Mouse (Mus musculus): ENCODE results near the gene 2410137M14Rik.

2410137M14Rik gene

DNA sequence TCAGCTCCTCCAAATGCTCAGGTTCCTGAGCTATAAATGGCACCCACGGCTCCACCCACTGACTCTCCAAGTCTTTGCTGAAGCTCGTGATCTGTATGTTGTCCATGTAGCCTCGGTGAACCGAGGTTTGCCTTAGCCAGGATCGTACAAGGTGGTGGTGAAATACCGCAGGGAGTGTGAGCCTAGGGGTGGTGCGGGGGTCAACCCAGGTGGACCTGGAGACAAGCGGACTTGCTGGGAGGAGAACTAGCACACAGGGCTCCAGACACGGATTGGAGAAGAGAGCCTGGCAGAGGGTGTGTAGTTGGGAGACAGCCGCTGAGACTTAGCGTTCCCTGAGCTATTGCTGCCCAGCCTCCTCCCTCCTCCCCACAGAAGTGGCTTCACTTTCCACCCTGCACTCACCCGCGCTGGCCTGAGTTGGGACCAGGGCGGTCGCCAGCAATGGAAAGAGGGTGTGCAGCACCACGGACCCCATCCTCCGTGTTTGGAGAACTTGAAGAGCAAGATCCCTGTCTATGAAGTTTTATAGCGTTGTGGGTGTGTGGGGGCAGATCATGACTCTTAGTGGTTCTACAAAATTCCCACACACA, at the start of gene 2410137M14Rik:
2410137M14Rik (minus strand) TSS at position 17 of the 593 bp plus-strand sequence.
- DNase-seq, result peak; percentile 53

DNA sequence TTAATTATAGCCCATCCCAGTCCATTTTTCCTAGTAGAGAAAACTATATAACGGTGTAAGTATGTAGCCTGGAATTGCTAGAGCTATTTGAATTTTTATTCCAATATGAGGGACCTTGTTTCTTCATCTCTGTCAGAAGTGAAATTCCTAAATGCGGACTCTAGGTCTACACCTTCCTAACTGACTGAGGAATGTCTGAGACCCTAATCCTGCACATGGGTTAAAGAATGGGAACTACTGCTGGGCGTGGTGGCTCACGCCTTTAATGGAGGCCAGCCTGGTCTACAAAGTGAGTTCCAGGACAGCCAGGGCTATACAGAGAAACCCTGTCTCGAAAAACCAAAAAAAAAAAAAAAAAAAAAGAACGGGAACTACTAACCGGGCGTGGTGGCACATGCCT, 48.1 kb upstream of the 2410137M14Rik start:
- no peak for DNase-seq

DNA sequence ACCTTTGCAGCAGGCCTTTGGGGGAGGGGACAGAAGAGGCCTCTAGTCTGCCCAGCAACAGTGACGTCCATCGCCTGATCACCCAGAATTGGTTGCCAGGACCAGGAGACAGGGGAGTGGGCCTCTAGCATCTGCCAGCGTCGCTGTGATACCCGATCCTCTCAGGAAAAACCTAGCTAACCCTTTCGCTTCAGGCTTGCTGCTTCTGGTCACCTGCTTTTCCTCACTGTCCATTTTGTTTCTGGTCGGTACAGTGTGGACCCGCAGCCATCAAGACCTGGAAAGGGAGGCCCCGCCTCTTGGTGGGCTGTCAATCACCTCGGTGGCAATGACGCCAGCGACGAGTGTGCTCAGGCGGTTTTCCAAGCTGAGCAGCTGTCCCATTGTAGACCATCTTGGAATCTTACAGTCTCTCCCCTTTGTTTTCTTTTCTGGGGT, 47.7 kb upstream of the 2410137M14Rik start:
- peak; percentile 96 for DNase-seq

DNA sequence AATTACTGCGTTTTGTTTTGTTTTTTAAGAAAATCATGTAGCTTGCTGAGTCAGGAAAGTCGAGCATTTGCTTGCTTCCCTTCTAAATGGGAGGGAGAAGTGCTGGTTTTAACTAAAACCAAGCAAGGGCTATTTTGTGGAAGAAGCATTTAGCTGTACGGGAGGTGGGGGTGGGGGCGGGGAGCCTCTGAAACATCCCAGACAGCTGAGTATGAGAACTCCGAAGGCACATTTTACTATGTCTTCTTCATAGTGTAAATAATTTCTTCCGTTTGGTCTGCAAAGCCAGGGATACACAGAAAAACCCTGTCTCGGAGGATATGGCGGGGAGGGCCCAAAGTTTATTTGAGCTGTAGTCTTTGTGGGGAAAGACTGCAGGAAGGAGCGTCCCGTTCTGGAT, 47.2 kb upstream of the 2410137M14Rik start:
- DNase-seq, result no peak

DNA sequence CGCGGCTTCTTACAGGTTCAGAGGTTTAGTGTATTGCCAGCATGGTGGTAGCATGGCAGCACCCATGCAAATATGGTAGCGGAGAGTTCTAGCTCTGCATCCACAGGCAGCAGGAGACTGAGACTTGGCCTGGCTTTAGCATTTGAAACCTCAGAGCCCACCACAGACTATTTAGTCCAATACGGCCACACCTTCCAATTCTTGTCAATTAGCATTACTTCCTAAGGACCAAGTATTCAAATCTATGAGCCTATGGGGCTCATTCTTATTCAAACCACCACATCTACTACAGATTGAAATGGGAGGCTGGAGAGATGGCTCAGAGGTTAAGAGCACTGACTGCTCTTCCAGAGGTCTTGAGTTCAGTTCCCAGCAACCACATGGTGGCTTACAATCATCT, 46.4 kb upstream of the 2410137M14Rik start:
- no peak for DNase-seq

DNA sequence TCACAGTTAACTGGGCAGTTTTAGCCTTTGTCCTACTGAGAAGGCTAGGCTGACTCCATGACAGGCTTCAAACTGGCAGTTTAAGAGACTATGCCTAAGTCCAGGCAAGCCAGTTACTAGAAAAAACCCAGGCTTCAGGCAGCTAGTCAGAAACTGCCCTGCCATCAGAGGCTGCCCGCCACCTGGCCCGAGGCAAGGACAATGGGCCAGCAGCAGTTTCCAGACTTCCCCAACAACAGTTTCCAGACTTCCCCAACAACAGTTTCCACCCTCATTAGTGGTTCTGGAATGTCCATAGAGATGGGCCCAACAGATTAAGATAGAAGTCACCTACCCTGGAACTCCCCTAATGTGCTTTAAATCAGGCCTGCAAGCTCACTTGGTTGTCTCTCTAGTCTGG, 45.4 kb upstream of the 2410137M14Rik start:
- DNase-seq, result no peak

DNA sequence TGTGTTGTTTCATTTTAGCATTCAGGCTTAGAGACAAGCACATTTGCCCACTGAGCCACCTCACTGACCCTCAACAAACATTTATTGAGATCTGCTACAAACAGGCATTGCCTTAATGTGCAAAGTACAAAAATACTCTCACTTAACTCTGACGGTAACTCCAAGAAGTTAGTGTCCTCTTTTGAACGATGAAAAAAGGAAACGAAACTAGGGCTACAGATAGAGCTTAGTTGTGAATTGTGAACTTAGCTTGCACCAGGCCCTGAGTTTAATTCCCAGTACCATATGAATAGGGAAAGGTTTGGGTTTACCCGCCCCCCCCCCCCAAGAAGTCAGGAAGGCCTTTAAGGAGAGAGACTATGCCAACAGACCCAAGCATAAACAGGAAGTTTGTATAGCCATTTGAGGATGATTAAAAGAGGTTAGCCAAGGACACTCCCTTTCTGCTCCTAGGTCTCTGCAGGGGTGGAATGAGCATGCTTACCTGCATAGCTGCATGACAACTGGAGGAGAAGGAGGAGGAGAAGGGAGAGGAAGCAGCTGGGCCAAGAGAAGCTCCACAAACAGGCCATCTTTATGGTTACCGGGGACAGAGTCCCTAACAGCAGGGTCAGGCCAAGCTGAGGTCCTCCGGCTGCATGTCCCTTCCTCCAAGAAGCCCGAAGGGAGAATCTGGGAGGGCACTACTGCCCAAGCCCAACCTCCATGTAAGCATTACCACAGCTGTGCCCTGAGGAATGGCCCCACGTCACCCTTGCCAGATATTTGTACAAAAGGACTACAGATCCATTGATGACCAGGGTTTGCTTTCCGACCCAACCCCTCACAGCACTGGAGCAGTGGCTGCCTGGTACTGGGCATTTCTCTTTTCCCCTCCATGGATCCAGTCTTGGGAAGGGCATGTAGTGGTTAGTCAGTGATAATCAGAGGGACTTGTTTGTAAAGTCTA, 41.9 kb upstream of the 2410137M14Rik start, which contains the start of gene Mog:
Mog (minus strand) TSS at position 771 of the 949 bp plus-strand sequence.
- peak; percentile 46 for DNase-seq

DNA sequence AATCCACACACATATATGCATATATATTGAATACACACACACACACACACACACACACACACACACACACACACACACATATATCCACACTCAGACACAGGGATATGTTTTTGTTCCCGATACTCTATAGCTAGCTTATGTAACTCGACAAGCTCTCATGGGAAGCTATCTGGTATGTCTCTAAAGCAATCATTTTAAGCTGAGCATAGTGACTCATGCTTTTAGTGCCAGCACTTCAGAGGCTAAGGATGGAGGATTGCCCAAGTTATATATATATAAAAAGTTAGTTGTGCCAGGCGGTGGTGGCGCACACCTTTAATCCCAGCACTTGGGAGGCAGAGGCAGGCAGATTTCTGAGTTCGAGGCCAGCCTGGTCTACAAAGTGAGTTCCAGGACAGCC, 38.2 kb upstream of the 2410137M14Rik start:
- DNase-seq, result peak; percentile 26

DNA sequence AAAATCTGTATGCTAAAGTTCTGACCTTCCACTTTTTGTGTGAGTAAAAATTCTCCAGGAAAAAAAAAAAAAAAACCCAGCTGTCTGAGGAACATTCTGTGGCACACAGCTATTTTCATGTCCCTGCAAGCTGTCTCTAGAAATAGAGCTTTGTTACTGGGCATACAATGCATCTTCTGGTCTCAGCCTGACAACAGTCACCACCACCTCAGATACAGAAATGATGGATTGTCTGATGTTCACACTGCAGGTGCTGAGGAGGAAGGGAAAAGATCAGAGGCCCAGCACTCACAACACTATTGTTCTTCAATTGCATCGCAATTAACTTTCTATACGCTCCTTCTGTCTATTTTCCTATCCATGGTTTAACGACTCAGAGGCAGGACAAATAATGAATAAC, 37.3 kb upstream of the 2410137M14Rik start:
- DNase-seq, result peak; percentile 48

DNA sequence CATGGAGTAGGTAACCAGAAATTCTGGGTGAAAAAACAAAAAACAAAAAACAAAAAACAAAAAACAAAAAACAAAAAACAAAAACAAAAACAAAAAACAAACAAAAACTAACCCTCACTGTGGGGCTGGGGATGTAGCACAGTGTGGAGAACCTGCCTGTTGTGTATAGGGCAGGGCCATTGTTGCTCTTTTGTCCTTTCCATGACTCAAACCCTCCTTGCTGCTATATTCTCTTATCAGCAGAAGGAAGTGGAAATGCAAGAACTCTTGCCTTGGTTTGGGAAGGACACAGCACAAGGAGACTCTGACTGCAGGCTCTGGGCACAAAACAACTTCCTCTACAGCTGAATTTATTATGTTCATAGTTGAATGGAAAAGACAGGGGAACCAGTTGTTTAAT, 35.3 kb upstream of the 2410137M14Rik start:
- no peak for DNase-seq

DNA sequence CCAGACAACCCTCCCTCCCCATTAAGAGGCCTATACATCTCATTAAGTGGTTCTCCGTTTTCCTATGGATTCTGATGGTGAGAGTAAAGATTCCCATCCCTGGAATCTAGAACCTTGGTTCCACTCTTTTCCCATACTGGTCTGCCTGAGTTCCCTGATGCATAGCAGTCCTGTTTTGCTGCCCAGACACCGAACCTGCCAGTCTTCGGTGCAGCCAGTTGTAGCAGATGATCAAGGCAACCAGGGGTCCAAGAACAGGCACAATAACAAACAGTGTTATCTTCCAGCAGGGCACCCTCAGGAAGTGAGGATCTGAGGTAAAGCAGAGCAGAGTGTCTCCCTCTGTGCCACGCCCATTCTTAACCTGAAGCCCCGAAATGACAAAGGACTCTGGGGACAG, 31.1 kb upstream of the 2410137M14Rik start:
- no peak for DNase-seq

DNA sequence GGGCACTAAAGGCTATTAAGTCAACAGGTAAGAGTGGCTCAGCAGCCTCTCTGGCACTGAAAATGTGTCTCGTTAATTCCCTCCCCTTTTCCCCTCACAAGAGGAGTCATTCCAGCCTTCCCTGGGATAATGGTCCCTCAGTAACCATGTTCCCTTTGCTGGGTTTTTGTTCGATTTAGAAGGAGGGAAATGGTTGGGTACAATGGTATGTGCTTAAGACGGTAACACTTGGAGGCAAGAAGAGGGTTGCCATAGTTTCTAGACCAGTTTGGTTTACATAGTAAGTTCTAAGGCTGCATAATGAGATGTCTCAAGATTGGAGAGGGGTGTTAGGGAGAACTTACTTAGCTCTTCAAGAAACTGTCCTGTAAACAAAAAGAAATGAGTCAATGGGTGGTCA, 30.7 kb upstream of the 2410137M14Rik start:
- no peak for DNase-seq

DNA sequence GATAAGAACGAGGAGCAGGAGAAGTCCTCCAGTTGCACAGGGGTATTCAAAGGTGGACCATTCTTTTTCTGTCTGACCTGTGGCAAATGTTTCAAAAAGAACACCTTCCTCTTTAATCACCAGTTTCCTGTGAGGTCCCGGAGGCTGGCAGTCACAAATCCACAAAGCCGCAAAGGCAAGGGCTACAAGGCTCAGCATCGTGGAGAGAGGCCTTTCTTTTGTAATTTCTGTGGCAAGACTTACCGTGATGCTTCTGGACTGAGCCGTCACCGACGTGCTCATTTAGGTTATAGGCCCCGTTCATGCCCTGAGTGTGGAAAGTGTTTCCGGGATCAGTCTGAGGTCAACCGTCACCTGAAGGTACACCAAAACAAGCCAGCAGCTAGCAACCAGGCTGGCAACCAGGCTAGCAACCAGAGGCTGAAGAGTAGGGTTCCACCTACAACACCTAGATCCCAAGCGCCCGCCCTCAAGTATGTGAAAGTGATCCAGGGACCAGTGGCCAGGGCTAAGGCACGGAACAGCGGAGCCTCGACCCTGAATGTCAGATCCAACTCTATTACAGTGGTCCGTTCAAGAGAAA, 28.5 kb upstream of the 2410137M14Rik start:
- DNase-seq, result no peak

DNA sequence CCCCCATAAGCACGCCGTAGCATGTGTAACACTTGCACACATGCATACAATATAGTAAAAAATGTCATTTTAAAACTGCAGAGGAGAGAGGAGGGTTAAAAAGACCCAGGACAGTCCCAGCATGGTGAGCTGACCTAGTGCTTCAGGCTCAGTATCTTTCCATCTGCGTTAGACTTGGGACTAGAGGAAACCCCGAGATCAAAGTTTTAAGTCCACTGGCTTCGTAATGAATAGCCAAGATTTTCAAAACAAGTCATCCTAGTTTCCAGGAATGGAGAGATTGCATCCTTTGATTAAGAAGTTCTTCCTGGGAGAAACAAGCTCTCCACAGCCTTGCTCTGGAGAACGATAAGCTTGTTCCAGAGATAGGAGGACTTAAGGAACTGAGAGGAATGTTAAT, 27.1 kb upstream of the 2410137M14Rik start:
- DNase-seq, result no peak

DNA sequence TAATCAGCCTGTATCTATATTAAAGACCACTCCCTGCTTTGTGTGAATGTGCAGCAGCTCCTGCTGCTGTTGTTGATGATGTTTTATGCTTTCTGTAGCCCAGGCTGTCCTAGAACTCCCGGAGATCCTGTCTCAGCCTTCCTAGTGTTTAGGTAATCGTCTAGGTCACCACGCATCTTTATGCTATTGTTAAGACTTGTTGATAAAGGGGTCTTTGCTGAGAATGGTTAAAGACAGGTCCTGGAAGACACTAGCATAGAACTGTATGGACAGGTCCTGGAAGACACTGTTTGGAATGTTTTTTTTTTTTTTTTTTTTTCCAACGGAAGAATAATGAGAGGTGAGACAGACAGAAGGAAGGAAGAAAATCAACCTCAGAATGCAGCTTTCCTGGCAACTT, 22.3 kb upstream of the 2410137M14Rik start:
- DNase-seq, result no peak

DNA sequence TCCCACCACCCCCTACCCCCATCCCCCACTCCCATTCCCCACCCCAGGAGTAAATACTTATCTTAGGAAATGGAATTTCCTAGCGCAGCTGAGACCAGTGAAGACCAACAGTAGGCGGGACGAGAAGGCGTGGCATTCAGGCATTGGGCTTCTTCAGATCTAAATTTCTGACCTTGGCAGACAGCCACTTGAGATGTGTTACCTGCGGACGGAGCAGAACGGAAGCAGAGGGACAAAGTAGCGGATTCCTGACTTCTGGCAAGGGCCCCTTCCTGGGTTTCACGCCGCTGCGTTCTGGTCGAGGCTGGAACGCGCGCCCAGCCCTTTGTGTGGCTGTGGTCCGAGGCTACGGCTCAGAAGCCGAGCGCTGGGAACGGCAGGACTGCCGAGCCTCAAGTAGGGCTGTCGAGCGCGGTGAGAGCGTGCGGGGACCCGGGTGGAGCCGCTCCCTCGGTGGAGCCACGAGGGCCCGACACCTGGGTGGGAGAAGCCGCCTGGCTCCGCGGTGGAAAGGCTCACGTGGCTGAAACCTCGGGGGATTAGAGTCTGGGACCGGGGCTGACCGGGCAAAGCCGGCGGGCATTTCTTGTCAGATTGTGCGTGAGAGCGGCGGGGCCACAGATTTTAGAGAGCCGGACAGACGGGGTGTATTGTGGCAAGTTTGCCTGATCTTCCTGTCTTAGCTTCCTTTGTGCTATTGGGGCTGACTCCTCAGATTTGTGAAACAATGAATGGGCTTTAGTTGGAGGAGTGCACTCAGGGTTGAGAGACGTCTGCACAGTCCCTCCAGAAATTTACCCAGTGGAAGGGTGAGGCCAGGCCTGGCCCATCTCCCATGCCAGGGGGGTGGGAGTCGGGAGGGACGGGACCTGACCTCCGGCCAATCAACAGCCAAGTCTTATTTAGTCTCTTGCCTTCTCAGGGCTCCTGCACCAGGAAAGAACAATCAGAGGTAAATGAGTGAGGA, 21.6 kb upstream of the 2410137M14Rik start:
- DNase-seq, result no peak

DNA sequence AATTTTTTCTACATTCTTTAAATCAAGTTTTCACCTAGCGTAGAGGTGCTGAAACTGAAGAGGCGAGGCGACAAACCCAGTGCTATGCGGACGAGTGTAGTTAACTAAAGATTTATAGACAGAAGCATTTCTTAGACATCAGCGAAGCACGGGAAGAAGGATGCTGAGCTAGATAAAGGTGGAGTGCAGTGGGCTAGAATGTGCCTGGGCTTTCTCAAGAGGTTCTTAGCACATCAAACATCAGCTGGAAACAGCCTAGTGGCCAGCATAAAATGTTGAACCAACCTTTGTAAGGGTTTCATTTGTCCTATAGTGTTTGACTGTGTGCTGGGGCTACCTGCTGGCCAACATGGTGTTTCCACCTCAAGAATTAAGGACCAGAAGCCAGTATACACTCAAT, 19.8 kb upstream of the 2410137M14Rik start, which contains the start of gene Zfp57:
Zfp57 (plus strand) TSS at position 301 of the 400 bp plus-strand sequence.
- DNase-seq, result no peak

DNA sequence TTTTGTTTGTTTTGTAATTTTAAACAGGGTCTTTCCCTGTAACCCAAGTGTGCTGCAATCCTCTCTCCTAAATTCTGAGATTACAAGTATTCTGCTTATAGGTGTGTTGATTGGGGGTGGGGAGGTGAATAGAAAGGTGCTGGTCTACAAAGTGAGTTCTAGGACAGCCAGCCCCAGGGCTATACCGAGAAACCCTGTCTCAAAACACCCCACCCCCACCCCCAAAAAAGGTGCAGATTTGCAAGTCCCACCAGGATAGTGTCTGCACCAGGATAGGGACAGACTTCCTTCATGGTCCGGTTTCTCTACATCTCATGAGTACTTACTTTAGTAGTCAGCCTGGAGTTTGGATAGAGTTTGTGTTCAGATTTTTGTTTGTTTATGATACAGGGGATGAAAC, 17.4 kb upstream of the 2410137M14Rik start:
- no peak for DNase-seq

DNA sequence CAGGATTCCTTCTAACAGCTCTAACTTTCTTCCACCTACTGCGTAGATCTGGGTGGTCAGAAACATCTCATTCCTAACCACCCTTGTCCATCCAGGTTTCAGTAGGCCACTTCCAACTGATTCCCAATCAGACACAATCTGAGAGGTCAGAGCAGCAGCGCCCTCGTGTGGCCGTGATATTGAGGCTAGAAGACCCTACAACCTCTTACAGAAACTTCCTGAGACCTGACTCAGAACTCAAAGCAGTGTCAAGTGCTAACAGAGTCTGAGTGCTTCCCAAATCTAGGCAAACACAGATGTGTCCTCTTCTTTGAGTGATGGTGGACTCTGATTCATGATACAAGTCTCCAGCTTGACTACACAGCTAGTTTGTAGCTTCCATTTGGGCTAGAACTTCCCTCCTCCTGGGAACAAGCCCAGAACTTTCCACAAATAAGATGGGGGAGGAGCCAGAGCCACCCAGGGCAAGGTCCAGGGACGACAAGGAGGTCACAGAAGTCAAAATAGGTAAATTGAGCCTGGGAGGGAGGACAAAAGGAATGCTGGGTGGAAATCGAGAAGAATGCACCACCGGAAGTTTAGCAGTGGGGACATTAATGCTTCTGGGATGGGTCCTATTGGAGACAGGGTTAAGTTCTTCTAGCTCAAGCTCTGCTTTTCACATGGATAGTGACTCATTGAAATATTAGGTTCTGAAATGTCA, 16.1 kb upstream of the 2410137M14Rik start:
- peak; percentile 76 for DNase-seq

DNA sequence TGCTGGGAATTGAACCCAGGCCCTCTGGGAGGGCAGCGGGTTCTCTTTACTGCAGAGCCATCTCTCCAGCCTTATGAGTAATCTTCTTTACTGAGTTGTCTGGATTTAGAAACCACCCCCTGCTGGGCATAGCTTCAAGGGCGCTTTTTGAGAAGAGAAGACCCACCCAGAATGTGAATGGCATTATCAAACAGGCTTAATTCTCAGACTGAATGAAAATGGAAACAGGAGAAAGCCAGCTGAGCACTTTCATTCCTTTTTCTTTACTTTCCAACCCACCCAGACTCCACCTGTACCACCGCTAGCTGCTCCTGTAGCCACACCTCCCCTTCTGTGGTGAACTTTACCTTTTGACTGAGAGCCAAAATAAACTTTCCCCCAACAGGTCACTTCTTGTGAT, 14.4 kb upstream of the 2410137M14Rik start:
- no peak for DNase-seq

DNA sequence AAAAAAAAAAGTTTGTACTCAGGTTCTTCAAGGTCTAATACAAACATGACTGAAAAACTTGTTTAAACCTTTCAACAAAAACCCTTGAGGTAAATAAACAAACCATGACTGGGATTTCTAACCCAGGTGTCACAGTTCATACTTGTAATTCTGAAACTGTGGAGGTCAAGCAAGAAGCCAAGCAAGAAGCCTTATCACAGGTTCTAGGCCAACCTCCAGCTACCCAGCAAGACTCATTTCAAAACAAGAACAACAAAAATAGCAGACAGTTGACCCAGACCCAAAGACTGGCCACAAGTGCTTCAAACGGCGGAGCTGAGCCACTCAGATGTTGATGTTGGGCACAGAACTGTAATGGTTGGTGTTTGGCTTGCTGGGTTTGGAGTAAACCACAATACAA, 13.5 kb upstream of the 2410137M14Rik start:
- DNase-seq, result no peak
